Mouse (Mus musculus): ENCODE data around the gene AI467606.

AI467606 gene

DNA sequence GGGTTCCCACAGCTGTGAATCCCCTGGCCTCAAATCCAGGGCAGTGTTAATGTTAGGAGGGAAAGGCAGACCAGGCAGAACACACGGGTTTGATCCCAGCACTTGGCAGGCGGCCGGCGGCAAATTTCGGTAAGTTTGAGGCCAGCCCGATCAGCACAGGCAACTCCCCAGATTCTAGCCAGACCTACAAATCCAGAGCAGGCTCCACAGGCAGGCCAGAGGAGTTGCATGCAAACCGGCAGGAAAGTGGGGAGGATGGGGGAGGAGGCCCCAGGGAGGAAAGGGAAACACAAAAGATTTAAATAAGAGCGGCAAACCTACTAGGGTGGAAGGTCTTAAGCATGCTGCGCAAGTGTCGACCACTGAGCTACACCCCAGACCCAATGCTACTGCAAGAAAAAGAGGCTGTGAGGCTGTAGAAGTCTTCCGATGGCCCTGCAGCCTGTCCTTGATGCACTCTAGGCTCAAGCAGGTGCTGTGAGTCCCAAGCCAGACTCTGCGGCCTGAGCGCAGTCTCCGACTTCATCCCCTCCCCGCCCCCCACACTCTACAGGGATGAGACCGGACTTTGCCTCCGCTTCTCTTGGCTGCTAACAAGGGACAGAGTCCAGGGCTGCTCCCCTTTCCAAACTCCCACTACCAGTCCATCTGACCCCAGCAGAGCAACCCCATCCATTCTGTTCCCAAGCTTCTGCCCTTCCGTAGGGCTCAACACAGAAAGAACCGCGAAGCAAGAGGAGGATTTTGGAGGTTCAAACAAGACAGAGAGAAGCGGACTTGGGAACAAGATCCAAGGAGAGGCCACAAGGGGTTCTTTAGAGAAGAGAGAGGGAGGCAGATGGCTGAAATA, 30.1 kb downstream of the AI467606 start:
- DNase-seq (ENCODE audit: extremely low spot score, low spot score), result no peak

DNA sequence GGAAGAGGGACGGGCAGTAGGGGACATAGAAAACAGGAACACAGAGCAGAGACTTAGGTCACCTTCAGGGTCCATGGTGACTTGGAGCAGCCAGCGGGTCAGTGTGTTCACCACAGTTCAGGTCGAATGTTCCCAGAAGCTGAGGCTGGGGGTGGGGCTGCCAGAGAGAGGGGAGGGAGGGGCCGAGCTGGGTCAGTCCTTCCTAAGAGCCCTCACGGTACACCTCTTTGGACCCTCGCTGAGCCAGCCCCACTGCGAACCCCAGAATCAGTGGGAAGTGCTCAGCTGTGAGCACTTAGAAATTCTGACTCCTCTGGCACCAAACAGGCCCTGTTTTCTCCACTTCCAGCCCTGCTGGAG, 30.7 kb downstream of the AI467606 start, which contains the start of gene Qprt:
Gene Qprt, minus strand, starts transcription at position 316 of the 360 bp plus-strand sequence.
- DNase-seq (ENCODE audit: extremely low spot score, low spot score), result no peak

DNA sequence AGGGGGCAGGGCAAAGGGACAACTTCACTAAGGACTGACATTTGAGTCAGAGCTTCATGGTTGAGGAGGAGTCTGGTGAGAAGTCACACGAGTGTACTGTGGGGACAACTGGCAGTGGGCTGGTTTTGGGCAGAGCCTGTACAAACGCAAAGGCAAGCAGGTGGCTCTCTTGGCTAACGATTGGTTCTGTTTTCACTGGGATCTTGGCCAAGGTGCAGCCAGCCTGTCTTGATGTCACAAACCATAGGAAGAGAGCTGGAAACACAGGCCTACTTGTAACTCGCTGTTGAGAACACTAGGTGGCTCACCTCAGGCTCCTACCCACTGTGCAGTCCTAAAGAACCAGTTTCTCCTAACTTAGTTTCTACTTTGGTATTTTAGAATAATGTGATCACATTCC, 38.5 kb downstream of the AI467606 start:
- no peak for DNase-seq (ENCODE audit: extremely low spot score, low spot score)

DNA sequence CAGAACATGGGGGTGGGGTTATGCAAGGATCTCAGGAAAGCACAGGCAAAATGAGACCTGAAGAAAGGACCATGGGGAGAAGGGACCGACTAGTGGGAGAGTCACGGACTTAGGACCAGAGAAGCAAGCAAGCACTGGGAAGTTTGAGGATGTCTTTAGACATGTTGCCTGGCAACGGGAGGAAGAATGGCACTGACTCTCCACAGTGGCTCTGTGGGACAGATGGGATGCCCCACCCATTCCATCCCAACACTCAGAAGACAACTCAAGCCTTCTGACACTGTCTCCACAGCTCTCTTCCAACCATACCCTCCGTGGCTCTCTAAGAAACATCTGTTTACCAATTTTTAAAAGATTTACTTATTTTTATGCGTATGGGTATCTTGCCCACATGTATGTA, 42.0 kb downstream of the AI467606 start:
- DNase-seq (ENCODE audit: extremely low spot score, low spot score), result no peak

DNA sequence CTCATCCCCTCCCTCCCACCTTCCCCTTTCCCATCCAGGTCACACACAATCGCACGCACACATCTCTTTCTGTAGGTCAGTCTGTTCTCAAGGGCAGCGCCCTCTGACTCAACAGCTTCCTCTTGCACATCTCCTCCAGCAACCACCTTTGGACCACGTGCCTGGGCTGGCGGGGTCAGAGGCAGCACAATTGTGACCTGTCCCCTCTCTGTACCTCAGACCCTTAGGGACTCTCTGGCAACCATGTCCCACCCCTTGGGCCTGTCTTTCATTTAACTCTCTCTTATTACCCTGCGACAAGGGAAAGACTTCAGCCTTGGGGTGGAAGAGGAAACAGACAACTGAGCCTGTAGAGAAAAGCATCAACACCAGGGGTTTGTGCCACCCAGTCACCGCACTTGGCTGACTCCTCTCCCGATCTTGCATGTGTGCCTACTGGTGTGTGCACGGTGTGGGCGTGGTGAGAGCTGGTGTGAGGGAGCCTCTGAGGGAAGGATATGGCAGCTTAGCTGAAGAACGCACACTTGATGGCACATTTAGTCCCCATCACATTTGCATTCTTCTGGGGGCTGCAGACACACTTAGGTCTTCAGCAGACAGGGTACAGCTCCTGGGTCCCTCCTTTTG, 43.8 kb downstream of the AI467606 start:
- DNase-seq (ENCODE audit: extremely low spot score, low spot score), result no peak

DNA sequence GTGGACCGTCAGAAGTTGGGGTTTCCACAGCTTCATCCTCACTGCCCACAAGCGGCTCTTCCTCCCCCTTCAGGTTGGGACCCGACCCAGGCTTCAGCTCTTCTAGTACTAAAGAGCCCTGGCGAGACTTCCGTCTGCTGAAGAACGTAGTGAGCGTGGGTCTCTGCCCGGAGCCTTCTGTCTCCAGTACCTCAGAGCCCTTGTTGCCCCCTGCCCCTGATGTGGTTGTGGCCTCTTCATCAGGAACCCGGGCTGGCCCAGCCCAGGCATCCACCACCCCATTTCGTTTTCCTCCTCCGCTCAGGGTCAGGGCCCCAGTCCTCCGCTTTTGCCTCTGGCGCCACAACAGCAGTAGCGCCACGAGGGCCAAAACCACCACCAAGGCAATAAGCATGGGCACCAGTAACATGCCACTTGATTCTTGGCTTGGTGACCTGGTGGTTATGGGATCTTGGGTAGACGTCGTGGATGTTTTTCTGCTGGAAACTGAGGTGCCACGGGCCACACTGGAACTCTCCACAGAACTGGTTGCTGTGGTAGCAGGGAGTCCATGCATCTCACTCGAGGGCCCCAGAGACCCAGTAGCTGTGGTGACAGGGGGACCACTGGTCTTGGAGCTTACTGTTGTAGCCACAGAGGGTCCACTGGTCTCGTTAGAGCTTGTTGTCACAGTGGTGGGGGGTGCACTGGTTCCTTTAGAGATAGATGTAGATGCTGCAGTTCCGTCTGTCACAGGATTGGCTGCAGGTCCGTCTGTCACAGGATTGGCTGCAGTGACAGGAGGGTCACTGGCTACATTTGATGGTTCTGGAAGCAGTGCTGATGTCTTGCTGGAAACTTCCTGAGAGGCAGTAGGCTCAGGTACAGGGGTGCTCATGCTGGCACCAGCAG, 45.3 kb downstream of the AI467606 start:
- DNase-seq (ENCODE audit: extremely low spot score, low spot score), result no peak

DNA sequence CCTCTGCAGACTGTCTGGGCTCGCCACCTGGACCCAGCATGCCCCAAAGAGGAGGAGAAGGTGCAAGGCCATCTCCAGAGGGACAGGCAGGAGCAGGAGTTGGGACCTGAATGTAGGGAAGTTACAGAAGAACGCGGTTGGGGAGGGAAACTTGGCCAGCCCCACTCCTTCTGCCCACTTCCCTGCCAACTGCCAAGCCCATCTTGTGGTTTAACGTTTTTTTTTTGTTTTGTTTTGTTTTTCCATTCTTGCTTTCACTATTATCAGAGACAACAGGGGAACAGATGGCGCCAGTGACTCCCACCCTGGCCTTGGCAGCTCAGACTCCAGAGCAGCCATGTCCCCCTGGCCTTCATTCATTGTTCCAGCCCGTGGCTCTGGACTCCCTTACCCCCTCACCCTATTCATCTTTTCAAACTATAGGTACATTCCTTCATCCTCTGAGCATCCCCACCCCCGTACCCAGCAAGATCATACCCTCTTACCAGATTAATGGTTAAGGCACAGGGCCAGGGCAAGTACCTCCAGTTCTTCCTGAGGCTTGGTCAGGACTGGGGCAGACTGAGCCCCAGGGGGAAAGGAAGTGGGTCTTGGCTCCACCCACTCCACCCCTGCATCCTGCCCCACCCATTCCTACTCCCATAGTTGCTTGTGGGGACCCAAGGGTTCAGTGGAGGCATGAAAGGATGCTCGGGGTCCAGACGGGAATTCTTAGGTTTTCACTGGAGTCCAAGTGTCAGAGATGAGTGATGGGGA, 46.3 kb downstream of the AI467606 start, which contains the start of gene Spn:
Gene Spn, minus strand, starts transcription at position 562 of the 756 bp plus-strand sequence.
- no peak for DNase-seq (ENCODE audit: extremely low spot score, low spot score)

DNA sequence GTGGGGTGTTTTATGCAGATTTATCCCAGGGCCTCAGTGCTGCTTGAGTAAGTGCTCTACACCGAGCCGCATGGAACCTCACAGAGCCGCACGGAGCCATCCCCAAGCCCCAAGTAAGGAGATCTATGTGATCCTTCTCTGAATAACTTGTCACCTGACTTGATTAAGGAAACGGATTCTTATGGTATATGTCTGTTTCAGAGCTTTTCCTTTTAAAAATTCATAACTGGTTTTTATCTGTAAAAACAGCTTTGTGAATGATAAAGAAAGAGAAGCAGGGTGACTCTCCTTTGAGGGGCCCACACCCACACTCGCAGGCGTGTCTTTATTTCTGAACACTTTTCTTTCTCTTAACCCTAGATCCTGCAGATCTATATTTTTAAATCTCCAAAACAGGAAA, 47.9 kb downstream of the AI467606 start:
- DNase-seq (ENCODE audit: extremely low spot score, low spot score), result no peak

DNA sequence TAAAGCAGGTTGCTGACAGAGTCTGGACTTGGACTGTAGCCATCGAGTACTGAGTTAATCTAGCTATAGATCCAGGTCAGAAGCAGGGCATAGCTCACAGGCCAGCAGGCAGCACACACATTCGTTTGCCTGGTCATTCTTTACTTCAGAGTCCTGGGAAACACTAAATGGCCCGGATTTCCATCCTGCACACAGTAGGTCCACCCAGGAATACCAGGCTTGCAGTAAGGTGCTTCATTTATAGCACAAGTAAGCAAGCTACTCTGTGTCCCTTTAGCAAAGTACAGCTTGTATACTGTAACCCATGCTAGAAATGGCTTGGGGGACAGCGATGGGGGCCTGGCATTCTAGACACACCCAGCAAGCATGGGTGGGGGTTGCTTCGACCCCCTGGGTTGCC, 48.4 kb downstream of the AI467606 start:
- DNase-seq (ENCODE audit: extremely low spot score, low spot score), result no peak

DNA sequence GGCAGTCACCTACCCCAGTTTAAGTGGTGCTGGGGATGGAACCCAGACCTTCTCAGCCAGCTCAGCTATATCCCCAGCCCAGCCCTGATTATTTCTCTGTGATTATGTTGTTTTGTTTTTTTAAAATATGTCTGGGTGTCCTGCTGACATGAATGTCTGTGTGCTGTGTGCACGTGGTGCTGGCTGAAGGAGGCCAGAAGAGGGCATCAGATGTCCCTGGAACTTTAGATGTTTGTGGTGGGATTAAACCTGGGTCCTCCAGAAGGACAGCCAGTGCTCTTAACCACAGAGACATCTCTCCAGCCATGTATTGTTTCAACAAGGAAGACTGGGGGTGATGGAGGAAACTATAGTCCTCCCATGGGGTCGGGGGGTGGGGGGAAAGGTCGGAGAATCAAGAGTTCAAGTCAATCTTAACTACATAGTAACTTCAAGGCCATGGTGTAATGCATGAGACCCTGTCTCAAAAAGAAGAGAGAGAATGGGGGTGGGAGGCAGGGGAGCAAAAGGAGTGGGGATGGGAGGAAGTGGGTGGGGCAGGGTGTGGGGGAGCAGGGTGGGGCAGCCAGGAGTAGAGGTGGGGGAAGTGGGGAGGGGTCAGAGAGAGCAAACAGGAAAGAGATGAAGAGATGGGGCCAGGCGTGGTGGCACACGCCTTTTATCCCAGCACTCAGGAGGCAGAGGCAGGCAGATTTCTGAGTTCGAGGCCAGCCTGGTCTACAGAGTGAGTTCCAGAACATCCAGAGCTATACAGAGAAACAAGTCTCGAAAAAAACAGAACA, 49.7 kb downstream of the AI467606 start:
- DNase-seq (ENCODE audit: extremely low spot score, low spot score), result no peak

DNA sequence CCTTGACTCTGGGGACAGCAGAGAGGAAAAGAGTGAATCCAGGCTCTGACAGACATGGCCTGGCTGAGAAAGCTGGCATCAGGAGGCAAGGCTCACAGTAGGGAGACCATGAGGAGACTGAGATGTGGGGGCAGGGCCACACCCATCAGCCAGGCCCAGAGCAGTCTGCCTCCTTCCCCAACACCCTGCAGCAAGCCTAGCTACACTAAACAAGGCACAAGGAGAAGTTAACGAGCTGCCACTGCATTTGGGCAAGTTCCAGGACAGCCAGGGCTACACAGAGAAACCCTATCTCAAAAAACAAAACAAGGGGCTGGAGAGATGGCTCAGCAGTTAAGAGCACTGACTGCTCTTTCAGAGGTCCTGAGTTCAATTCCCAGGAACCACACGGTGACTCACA, 51.1 kb downstream of the AI467606 start:
- DNase-seq (ENCODE audit: extremely low spot score, low spot score), result no peak

DNA sequence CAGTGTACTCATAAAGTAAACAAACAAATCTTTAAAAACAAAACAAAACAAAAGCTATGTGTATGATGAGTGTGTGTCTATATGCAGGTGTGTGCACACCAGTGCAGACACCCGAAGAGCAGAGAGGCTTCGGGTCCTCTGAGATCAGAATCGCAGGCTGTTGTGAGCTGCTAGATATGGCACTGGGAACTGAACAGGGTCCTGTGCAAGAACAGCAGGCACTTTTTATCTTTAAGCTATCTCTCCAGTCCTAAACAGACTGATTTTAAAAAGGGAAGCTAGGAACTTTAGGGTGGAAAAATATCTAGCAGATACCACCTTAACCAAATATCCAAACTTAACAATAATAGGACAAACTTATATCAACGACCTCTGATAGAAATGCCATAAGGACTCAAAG, 51.5 kb downstream of the AI467606 start:
- no peak for DNase-seq (ENCODE audit: extremely low spot score, low spot score)

Measured in neural tube, embryonic 10.5 days (tissue).